Mouse (Mus musculus) layer of hippocampus, postnatal 10 days (tissue): ENCODE measurements at regions not wholly inside any gene's neighbourhood (a gene's known extent, or its start where the extent isn't known, plus 50 kb on each side); places are given as distances from the start of the nearest gene placed in this dataset.

ENCODE experiments used
- DNase-seq, 2 experiments: peaks; one replicate each; pipeline ENCODE4 v3.0.0; 2021; ENCODE audit warnings: low spot score in 2 of 2

- DNase-seq, result no peak
Observed at GRCm38 (mm10) chr5:33516211-33516610, 82.4 kb upstream of the Nkx1-1 start.

- no peak for DNase-seq
Observed at GRCm38 (mm10) chr5:33512253-33512884, 78.6 kb upstream of the Nkx1-1 start.

- no peak for DNase-seq
Observed at GRCm38 (mm10) chr5:33511529-33512252, 77.9 kb upstream of the Nkx1-1 start.

DNA sequence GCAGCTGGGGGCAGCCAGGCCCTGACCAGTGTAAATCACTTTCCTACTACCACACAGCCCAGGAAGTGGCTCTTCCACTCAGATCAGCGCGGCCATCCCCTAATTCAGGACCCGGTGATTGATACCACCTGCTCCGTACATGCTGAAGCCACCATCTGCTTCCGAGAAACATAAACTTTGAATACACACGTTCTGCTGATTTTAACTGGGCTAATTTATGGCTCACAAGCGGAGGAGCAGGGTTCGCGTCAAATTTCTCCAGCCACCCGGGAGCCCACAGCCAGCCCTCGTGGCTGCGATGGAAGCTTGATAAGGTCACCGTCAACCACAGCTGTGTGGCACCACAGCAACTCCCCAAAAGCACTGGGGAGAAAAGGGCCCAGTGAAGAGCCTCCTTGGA is 72.0 kb upstream of the Nkx1-1 start:
- DNase-seq, result no peak

GRCm38 (mm10) chr5:33501735-33502495 is 68.1 kb upstream of the Nkx1-1 start:
- DNase-seq, result no peak

DNA sequence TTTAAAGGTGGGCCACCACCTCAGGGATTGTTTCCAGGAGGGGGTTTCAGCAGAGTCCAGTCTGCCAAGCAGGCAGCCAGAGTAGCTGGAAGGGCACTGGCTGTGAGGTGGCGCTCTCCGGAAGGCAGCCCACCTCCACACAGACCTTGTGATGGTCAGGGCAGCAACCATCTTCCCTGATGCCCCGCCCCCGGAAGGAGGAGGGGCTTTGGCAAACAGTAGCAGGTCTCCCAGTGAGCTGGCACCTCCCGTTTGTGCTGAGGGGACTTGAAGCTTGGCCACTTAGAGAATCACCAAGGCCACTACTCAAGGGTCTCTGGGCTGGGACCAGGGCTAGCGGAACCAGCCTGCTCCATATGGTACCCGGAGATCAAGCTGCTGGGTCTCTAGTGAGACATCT is 67.4 kb upstream of the Nkx1-1 start:
- no peak for DNase-seq

DNA sequence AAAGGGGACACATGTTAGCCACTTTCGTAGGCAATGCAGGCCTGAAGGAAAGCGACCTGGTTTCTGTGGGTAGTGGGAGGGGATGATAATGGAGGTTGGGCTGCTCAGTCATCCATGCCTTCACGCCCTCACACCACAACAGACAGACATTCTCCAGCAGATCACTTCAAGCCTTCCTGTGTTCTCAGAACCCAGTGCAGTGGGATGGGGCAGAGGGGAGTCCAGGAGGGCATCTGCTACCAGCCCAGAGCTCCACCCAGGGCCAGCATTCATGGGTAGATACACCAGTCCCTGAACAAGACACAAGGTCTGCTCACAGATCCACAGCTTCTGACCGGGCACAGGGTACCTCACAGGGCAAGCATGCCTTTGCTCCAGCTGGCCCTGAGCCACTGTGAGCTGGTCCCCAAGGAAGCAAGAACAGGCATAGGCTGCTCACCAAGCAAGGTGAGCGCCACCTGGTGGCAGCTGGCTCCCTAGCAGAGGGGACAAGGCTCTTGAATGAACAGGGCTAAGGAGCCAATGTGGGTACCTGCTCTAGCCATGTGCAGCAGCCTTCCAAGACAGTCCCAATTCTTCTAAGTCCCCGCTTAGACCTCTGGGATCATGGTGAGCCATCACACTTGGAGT is 62.2 kb upstream of the Nkx1-1 start:
- DNase-seq, result peak; percentile 83 to 85

DNA sequence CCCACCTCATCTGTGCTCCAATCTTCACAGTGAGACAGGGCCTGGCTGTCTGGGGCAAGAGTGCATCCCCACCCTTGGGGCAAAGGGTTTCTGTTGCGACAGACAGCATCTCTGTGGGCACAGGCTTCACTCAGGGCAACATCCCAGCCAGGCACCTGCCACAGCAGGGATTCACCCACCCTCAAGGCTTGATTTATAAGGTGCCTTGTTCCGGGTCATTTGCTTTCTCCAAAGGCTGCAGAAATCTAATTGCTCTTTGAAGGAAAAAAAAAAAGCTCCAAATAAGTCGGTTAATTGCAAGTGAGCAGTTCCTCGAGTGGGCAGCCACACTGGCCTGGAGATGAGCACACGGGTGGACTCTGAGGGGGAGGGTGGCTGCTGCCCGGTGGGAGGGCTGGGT is 61.5 kb upstream of the Nkx1-1 start:
- no peak for DNase-seq

GRCm38 (mm10) chr5:33492604-33493315 is 59.0 kb upstream of the Nkx1-1 start:
- peak in 1 of 2 experiments; percentile 25 for DNase-seq

GRCm38 (mm10) chr5:33489286-33489685 is 55.5 kb upstream of the Nkx1-1 start:
- no peak for DNase-seq

GRCm38 (mm10) chr5:33488152-33488561 is 54.4 kb upstream of the Nkx1-1 start:
- DNase-seq, result no peak

- DNase-seq, result no peak
Observed at GRCm38 (mm10) chr5:33485765-33486164, 52.0 kb upstream of the Nkx1-1 start.
